Mouse (Mus musculus): Measurements from ENCODE around the gene Actr6. TPM values are rescaled to one million over a fixed set of nuclear protein-coding genes. Genes with fewer than 3 reads are reported as not detected.

Actr6 gene
- polyA plus RNA-seq, 1 experiment from 2014 or later: 39.1 TPM

- Histone ChIP-seq H3K4me2 (replicated peaks; ENCODE audit: low read depth, low read length) (peak within 1 kb of the TSS; percentile 54), H3K27ac (ENCODE audit: low read length) (peak within 1 kb of the TSS; percentile 88), H3K4me1 (ENCODE audit: control insufficient read depth, insufficient read depth, low read length) (0 out of 2 replicates have a peak, but pooled peaks cover 3% of the 10 kb centered on the region), H3K4me3 (ENCODE audit: low read depth, low read length) (peak within 1 kb of the TSS; percentile 90), H3K9me3 (ENCODE audit: control insufficient read depth, low read depth, low read length) (no peaks in the 10 kb centered on the region), H3K36me3 (ENCODE audit: control insufficient read depth, insufficient read depth, low read length) (no peaks in the 10 kb centered on the region), H3K27me3 (ENCODE audit: control insufficient read depth, insufficient read depth, low read length) (no peaks in the 10 kb centered on the region), H3K9ac (replicated peaks; ENCODE audit: low read depth, low read length) (peak within 1 kb of the TSS; percentile 78)
- ATAC-seq (ENCODE audit: insufficient number of reproducible peaks, insufficient read depth, low FRiP score, low read depth): peak; percentile 94
- under 1% methylated on average over 81 of the region's 85 CpGs for WGBS
Observed at GRCm38 (mm10) chr10:89744871-89745665, 13.0 kb upstream of the Actr6 start, which contains the start of gene Uhrf1bp1l. TSS of gene Uhrf1bp1l (plus strand) at chr10:89744991.

- ATAC-seq (ENCODE audit: insufficient number of reproducible peaks, insufficient read depth, low FRiP score, low read depth): no peak
- Histone ChIP-seq H3K9ac (replicated peaks; ENCODE audit: low read depth, low read length) (no peak overlapping the region), H3K27me3 (ENCODE audit: control insufficient read depth, insufficient read depth, low read length) (no peaks in the 10 kb centered on the region), H3K9me3 (ENCODE audit: control insufficient read depth, low read depth, low read length) (no peaks in the 10 kb centered on the region), H3K4me3 (ENCODE audit: low read depth, low read length) (peak overlapping the region; percentile 90), H3K36me3 (ENCODE audit: control insufficient read depth, insufficient read depth, low read length) (no peaks in the 10 kb centered on the region), H3K27ac (ENCODE audit: low read length) (no peak overlapping the region), H3K4me1 (ENCODE audit: control insufficient read depth, insufficient read depth, low read length) (0 out of 2 replicates have a peak, but pooled peaks cover 3% of the 10 kb centered on the region), H3K4me2 (replicated peaks; ENCODE audit: low read depth, low read length) (peak overlapping the region; percentile 54)
- WGBS: 21% methylated on average over 3 of the region's 3 CpGs
Observed at GRCm38 (mm10) chr10:89744341-89744740, 12.2 kb upstream of the Actr6 start.

- H3K27me3 ChIP-seq (ENCODE audit: control insufficient read depth, insufficient read depth, low read length): no peaks in the 10 kb centered on the region
- H3K9ac ChIP-seq (replicated peaks; ENCODE audit: low read depth, low read length): no peak overlapping the region
- H3K4me3 ChIP-seq (ENCODE audit: low read depth, low read length): no peak overlapping the region
- 0 out of 2 replicates have a peak, but pooled peaks cover 3% of the 10 kb centered on the region for H3K4me1 ChIP-seq (ENCODE audit: control insufficient read depth, insufficient read depth, low read length)
- no peaks in the 10 kb centered on the region for H3K9me3 ChIP-seq (ENCODE audit: control insufficient read depth, low read depth, low read length)
- no peaks in the 10 kb centered on the region for H3K36me3 ChIP-seq (ENCODE audit: control insufficient read depth, insufficient read depth, low read length)
- 74% methylated on average over 4 of the region's 4 CpGs for WGBS
- H3K4me2 ChIP-seq (replicated peaks; ENCODE audit: low read depth, low read length): no peak overlapping the region
- no peak for ATAC-seq (ENCODE audit: insufficient number of reproducible peaks, insufficient read depth, low FRiP score, low read depth)
- H3K27ac ChIP-seq (ENCODE audit: low read length): no peak overlapping the region
Observed at GRCm38 (mm10) chr10:89743266-89743665, 11.2 kb upstream of the Actr6 start.

GRCm38 (mm10) chr10:89740995-89741394 is 8.9 kb upstream of the Actr6 start:
- 84% methylated on average over 6 of the region's 6 CpGs for WGBS
- Histone ChIP-seq H3K9me3 (ENCODE audit: control insufficient read depth, low read depth, low read length) (no peaks in the 10 kb centered on the region), H3K36me3 (ENCODE audit: control insufficient read depth, insufficient read depth, low read length) (no peaks in the 10 kb centered on the region), H3K9ac (replicated peaks; ENCODE audit: low read depth, low read length) (no peak overlapping the region), H3K4me2 (replicated peaks; ENCODE audit: low read depth, low read length) (no peak overlapping the region), H3K27me3 (ENCODE audit: control insufficient read depth, insufficient read depth, low read length) (no peaks in the 10 kb centered on the region), H3K27ac (ENCODE audit: low read length) (no peak overlapping the region), H3K4me1 (ENCODE audit: control insufficient read depth, insufficient read depth, low read length) (no peaks in the 10 kb centered on the region), H3K4me3 (ENCODE audit: low read depth, low read length) (no peak overlapping the region)
- ATAC-seq (ENCODE audit: insufficient number of reproducible peaks, insufficient read depth, low FRiP score, low read depth): no peak

- 59% methylated on average over 7 of the region's 7 CpGs for WGBS
- H3K4me2 ChIP-seq (replicated peaks; ENCODE audit: low read depth, low read length): no peak overlapping the region
Observed at GRCm38 (mm10) chr10:89739703-89740102, 7.6 kb upstream of the Actr6 start.

GRCm38 (mm10) chr10:89738395-89738794 is 6.3 kb upstream of the Actr6 start:
- no peak overlapping the region for H3K4me3 ChIP-seq (ENCODE audit: low read depth, low read length)
- H3K27me3 ChIP-seq (ENCODE audit: control insufficient read depth, insufficient read depth, low read length): no peaks in the 10 kb centered on the region
- H3K4me2 ChIP-seq (replicated peaks; ENCODE audit: low read depth, low read length): no peak overlapping the region
- no peaks in the 10 kb centered on the region for H3K4me1 ChIP-seq (ENCODE audit: control insufficient read depth, insufficient read depth, low read length)
- H3K9me3 ChIP-seq (ENCODE audit: control insufficient read depth, low read depth, low read length): no peaks in the 10 kb centered on the region
- 86% methylated on average over 9 of the region's 9 CpGs for WGBS
- H3K27ac ChIP-seq (ENCODE audit: low read length): no peak overlapping the region
- no peak overlapping the region for H3K9ac ChIP-seq (replicated peaks; ENCODE audit: low read depth, low read length)
- ATAC-seq (ENCODE audit: insufficient number of reproducible peaks, insufficient read depth, low FRiP score, low read depth): no peak
- no peaks in the 10 kb centered on the region for H3K36me3 ChIP-seq (ENCODE audit: control insufficient read depth, insufficient read depth, low read length)

More at GRCm38 (mm10) chr10:89739703-89740102, 7.6 kb upstream of the Actr6 start:
- H3K9ac ChIP-seq (replicated peaks; ENCODE audit: low read depth, low read length): no peak overlapping the region
- ATAC-seq (ENCODE audit: insufficient number of reproducible peaks, insufficient read depth, low FRiP score, low read depth): no peak
- no peaks in the 10 kb centered on the region for H3K27me3 ChIP-seq (ENCODE audit: control insufficient read depth, insufficient read depth, low read length)
- no peaks in the 10 kb centered on the region for H3K36me3 ChIP-seq (ENCODE audit: control insufficient read depth, insufficient read depth, low read length)
- H3K9me3 ChIP-seq (ENCODE audit: control insufficient read depth, low read depth, low read length): no peaks in the 10 kb centered on the region
- H3K4me1 ChIP-seq (ENCODE audit: control insufficient read depth, insufficient read depth, low read length): no peaks in the 10 kb centered on the region
- H3K27ac ChIP-seq (ENCODE audit: low read length): no peak overlapping the region
- H3K4me3 ChIP-seq (ENCODE audit: low read depth, low read length): no peak overlapping the region

- Histone ChIP-seq H3K36me3 (ENCODE audit: control insufficient read depth, insufficient read depth, low read length) (no peaks in the 10 kb centered on the region), H3K4me3 (ENCODE audit: low read depth, low read length) (no peak overlapping the region), H3K4me2 (replicated peaks; ENCODE audit: low read depth, low read length) (no peak overlapping the region), H3K4me1 (ENCODE audit: control insufficient read depth, insufficient read depth, low read length) (no peaks in the 10 kb centered on the region), H3K27me3 (ENCODE audit: control insufficient read depth, insufficient read depth, low read length) (no peaks in the 10 kb centered on the region), H3K27ac (ENCODE audit: low read length) (no peak overlapping the region), H3K9me3 (ENCODE audit: control insufficient read depth, low read depth, low read length) (no peaks in the 10 kb centered on the region), H3K9ac (replicated peaks; ENCODE audit: low read depth, low read length) (no peak overlapping the region)
- no peak for ATAC-seq (ENCODE audit: insufficient number of reproducible peaks, insufficient read depth, low FRiP score, low read depth)
- WGBS: 89% methylated on average over 3 of the region's 3 CpGs
Observed at GRCm38 (mm10) chr10:89737887-89738286, 5.8 kb upstream of the Actr6 start.

- no peaks in the 10 kb centered on the region for H3K27me3 ChIP-seq (ENCODE audit: control insufficient read depth, insufficient read depth, low read length)
- H3K36me3 ChIP-seq (ENCODE audit: control insufficient read depth, insufficient read depth, low read length): no peaks in the 10 kb centered on the region
- no peak overlapping the region for H3K9ac ChIP-seq (replicated peaks; ENCODE audit: low read depth, low read length)
- 34% methylated on average over 5 of the region's 5 CpGs for WGBS
- ATAC-seq (ENCODE audit: insufficient number of reproducible peaks, insufficient read depth, low FRiP score, low read depth): no peak
- H3K4me1 ChIP-seq (ENCODE audit: control insufficient read depth, insufficient read depth, low read length): no peaks in the 10 kb centered on the region
- no peaks in the 10 kb centered on the region for H3K9me3 ChIP-seq (ENCODE audit: control insufficient read depth, low read depth, low read length)
- H3K27ac ChIP-seq (ENCODE audit: low read length): no peak overlapping the region
- no peak overlapping the region for H3K4me2 ChIP-seq (replicated peaks; ENCODE audit: low read depth, low read length)
- H3K4me3 ChIP-seq (ENCODE audit: low read depth, low read length): no peak overlapping the region
Observed at GRCm38 (mm10) chr10:89737092-89737491, 5.0 kb upstream of the Actr6 start.

Data from stomach, embryonic 14.5 days (tissue).